Mouse (Mus musculus) heart, embryonic 12.5 days (tissue): ENCODE measurements around the gene Vdr. TPM values are rescaled to one million over a fixed set of nuclear protein-coding genes. Genes with fewer than 3 reads are reported as not detected.
A peak's percentile ranks its signal among the peaks of the same experiment; 100 is the strongest.

Experiments
- ATAC-seq: fragments of 200-750 bp; cut with Nextera tagmentation; 2 replicates; pipeline ENCODE4 v1.8.0; 2017; ENCODE audit warnings: moderate TSS enrichment, moderate library complexity; ENCODE audit not compliant: insufficient number of reproducible peaks, low FRiP score
- H3K27ac ChIP-seq: fragments of 300-500 bp; sonication (generic); 2 replicates; pipeline ENCODE4 v1.5.1; 2016; ENCODE audit warnings: mild to moderate bottlenecking, moderate library complexity; ENCODE audit not compliant: poor library complexity, severe bottlenecking
- H3K27me3 ChIP-seq: fragments of 300-500 bp; sonication (generic); replicated peaks from 2 replicates; pipeline ENCODE4 v1.6.1; 2016; ENCODE audit warnings: mild to moderate bottlenecking, moderate library complexity
- H3K36me3 ChIP-seq: fragments of 300-500 bp; sonication (generic); 2 replicates; pipeline ENCODE4 v1.6.1; 2016; ENCODE audit warnings: mild to moderate bottlenecking, moderate library complexity
- H3K4me1 ChIP-seq: fragments of 300-500 bp; sonication (generic); replicated peaks from 2 replicates; pipeline ENCODE4 v1.6.1; 2016; ENCODE audit warnings: mild to moderate bottlenecking
- H3K4me2 ChIP-seq: fragments of 300-500 bp; sonication (generic); 2 replicates; pipeline ENCODE4 v1.6.1; 2016; ENCODE audit warnings: mild to moderate bottlenecking, moderate library complexity
- H3K4me3 ChIP-seq: fragments of 300-500 bp; sonication (generic); 2 replicates; pipeline ENCODE4 v1.5.1; 2016; ENCODE audit warnings: mild to moderate bottlenecking
- H3K9ac ChIP-seq: fragments of 300-500 bp; sonication (generic); 2 replicates; pipeline ENCODE4 v1.6.1; 2016; ENCODE audit warnings: mild to moderate bottlenecking, moderate library complexity
- H3K9me3 ChIP-seq: fragments of 300-500 bp; sonication (generic); replicated peaks from 2 replicates; pipeline ENCODE4 v1.6.1; 2016; ENCODE audit warnings: mild to moderate bottlenecking, moderate library complexity
- WGBS: fragments of 180-500 bp; shearing (Covaris S2); methylation state at CpG from one replicate; pipeline ENCODE4 v1.1.7; 2016; 5-methylcytosine and 5-hydroxymethylcytosine counted together
- polyA plus RNA-seq: library from polyadenylated mRNA; unstranded; fragments of >200 nt; fragmentation: Nextera tagmentation; extraction: Ambion mirVana; gene quantifications from 2 replicates; pipeline ENCODE4 v1.2.1, GENCODE M21; 2016

Vdr gene
- polyA plus RNA-seq, 1 experiment from 2014 or later, result 1.4 TPM

GRCm38 (mm10) chr15:97821321-97821982 lies 89.0 kb downstream of the Vdr start:
- H3K4me2 ChIP-seq, result peak overlapping the region; percentile 34
- H3K9me3 ChIP-seq, result no peaks in the 10 kb centered on the region; the same call in 1 of the 2 replicates
- H3K4me3 ChIP-seq, result no peak overlapping the region
- H3K4me1 ChIP-seq, result peaks cover 67% of the 10 kb centered on the region
- peak; percentile 40; the same call in 1 of the 2 replicates for ATAC-seq
- H3K9ac ChIP-seq, result no peak overlapping the region
- H3K36me3 ChIP-seq, result peaks cover 16% of the 10 kb centered on the region; the same call in 1 of the 2 replicates
- WGBS, result 21% methylated on average over 10 of the region's 10 CpGs
- no peaks in the 10 kb centered on the region for H3K27me3 ChIP-seq
- peak overlapping the region; percentile 82 for H3K27ac ChIP-seq

- Histone ChIP-seq H3K27ac (no peak overlapping the region), H3K9me3 (no peaks in the 10 kb centered on the region; the same call in 1 of the 2 replicates), H3K4me3 (no peak overlapping the region), H3K27me3 (no peaks in the 10 kb centered on the region), H3K4me2 (no peak overlapping the region), H3K36me3 (peaks cover 19% of the 10 kb centered on the region; the same call in 1 of the 2 replicates), H3K9ac (no peak overlapping the region), H3K4me1 (peaks cover 61% of the 10 kb centered on the region)
- ATAC-seq, result no peak
- 84% methylated on average over 9 of the region's 9 CpGs for WGBS
Measured at GRCm38 (mm10) chr15:97819937-97820336, 90.5 kb downstream of the Vdr start.

- H3K27ac ChIP-seq, result no peak overlapping the region
- ATAC-seq, result no peak
- H3K27me3 ChIP-seq, result no peaks in the 10 kb centered on the region
- WGBS, result 84% methylated on average over 17 of the region's 17 CpGs
- peaks cover 13% of the 10 kb centered on the region for H3K36me3 ChIP-seq
- no peak overlapping the region for H3K4me3 ChIP-seq
- H3K4me2 ChIP-seq, result no peak overlapping the region
- H3K9ac ChIP-seq, result no peak overlapping the region
- no peaks in the 10 kb centered on the region; the same call in 1 of the 2 replicates for H3K9me3 ChIP-seq
- peaks cover 57% of the 10 kb centered on the region for H3K4me1 ChIP-seq
Measured at GRCm38 (mm10) chr15:97816199-97816994, 94.0 kb downstream of the Vdr start.

- Histone ChIP-seq H3K9me3 (no peaks in the 10 kb centered on the region; the same call in 1 of the 2 replicates), H3K4me2 (no peak overlapping the region), H3K4me3 (no peak overlapping the region), H3K9ac (peak overlapping the region; percentile 15; the same call in 1 of the 2 replicates), H3K27ac (no peak overlapping the region), H3K4me1 (peaks cover 45% of the 10 kb centered on the region), H3K36me3 (peaks cover 22% of the 10 kb centered on the region), H3K27me3 (no peaks in the 10 kb centered on the region)
- ATAC-seq, result no peak
- 80% methylated on average over 4 of the region's 4 CpGs for WGBS
Measured at GRCm38 (mm10) chr15:97815254-97815653, 95.2 kb downstream of the Vdr start.

- Histone ChIP-seq H3K9me3 (no peaks in the 10 kb centered on the region; the same call in 1 of the 2 replicates), H3K27ac (0 out of 2 replicates have a peak overlapping the region, but pooled peaks have one; percentile 18), H3K9ac (peak overlapping the region; percentile 15; the same call in 1 of the 2 replicates), H3K4me3 (no peak overlapping the region), H3K4me1 (peaks cover 40% of the 10 kb centered on the region), H3K4me2 (no peak overlapping the region), H3K36me3 (peaks cover 24% of the 10 kb centered on the region), H3K27me3 (no peaks in the 10 kb centered on the region)
- 45% methylated on average over 5 of the region's 5 CpGs for WGBS
- ATAC-seq, result no peak
Measured at GRCm38 (mm10) chr15:97814703-97815102, 95.7 kb downstream of the Vdr start.

GRCm38 (mm10) chr15:97813452-97814204 lies 96.8 kb downstream of the Vdr start:
- peaks cover 40% of the 10 kb centered on the region for H3K4me1 ChIP-seq
- peaks cover 35% of the 10 kb centered on the region for H3K36me3 ChIP-seq
- H3K9me3 ChIP-seq, result no peaks in the 10 kb centered on the region; the same call in 1 of the 2 replicates
- ATAC-seq, result 0 out of 2 replicates have a peak, but pooled peaks have one; percentile 16
- 52% methylated on average over 21 of the region's 21 CpGs for WGBS
- no peak overlapping the region for H3K4me3 ChIP-seq
- no peaks in the 10 kb centered on the region for H3K27me3 ChIP-seq
- H3K27ac ChIP-seq, result no peak overlapping the region
- no peak overlapping the region for H3K4me2 ChIP-seq
- no peak overlapping the region for H3K9ac ChIP-seq

GRCm38 (mm10) chr15:97812875-97813274 lies 97.6 kb downstream of the Vdr start:
- 73% methylated on average over 7 of the region's 7 CpGs for WGBS
- Histone ChIP-seq H3K9ac (0 out of 2 replicates have a peak overlapping the region, but pooled peaks have one; percentile 33), H3K27ac (no peak overlapping the region), H3K9me3 (no peaks in the 10 kb centered on the region; the same call in 1 of the 2 replicates), H3K27me3 (no peaks in the 10 kb centered on the region), H3K36me3 (peaks cover 42% of the 10 kb centered on the region), H3K4me3 (no peak overlapping the region), H3K4me1 (peaks cover 40% of the 10 kb centered on the region), H3K4me2 (no peak overlapping the region)
- no peak for ATAC-seq

- Histone ChIP-seq H3K36me3 (peaks cover 50% of the 10 kb centered on the region), H3K4me3 (no peak overlapping the region), H3K27ac (no peak overlapping the region), H3K4me2 (no peak overlapping the region), H3K9ac (peak overlapping the region; percentile 33; the same call in 1 of the 2 replicates), H3K27me3 (no peaks in the 10 kb centered on the region), H3K9me3 (no peaks in the 10 kb centered on the region; the same call in 1 of the 2 replicates), H3K4me1 (peaks cover 40% of the 10 kb centered on the region)
- ATAC-seq, result no peak
- WGBS, result 73% methylated on average over 6 of the region's 6 CpGs
Measured at GRCm38 (mm10) chr15:97812126-97812525, 98.3 kb downstream of the Vdr start.

- 87% methylated on average over 9 of the region's 9 CpGs for WGBS
- H3K27ac ChIP-seq, result no peak overlapping the region
- no peak overlapping the region for H3K4me3 ChIP-seq
- ATAC-seq, result no peak
- H3K9ac ChIP-seq, result no peak overlapping the region
- H3K4me1 ChIP-seq, result peaks cover 40% of the 10 kb centered on the region
- H3K4me2 ChIP-seq, result no peak overlapping the region
- peaks cover 54% of the 10 kb centered on the region for H3K36me3 ChIP-seq
- H3K27me3 ChIP-seq, result no peaks in the 10 kb centered on the region
- H3K9me3 ChIP-seq, result no peaks in the 10 kb centered on the region; the same call in 1 of the 2 replicates
Measured at GRCm38 (mm10) chr15:97811307-97811706, 99.1 kb downstream of the Vdr start.

GRCm38 (mm10) chr15:97810399-97810798 lies 100.0 kb downstream of the Vdr start:
- Histone ChIP-seq H3K9me3 (no peaks in the 10 kb centered on the region), H3K36me3 (peaks cover 55% of the 10 kb centered on the region), H3K4me2 (no peak overlapping the region), H3K27ac (no peak overlapping the region), H3K4me3 (no peak overlapping the region), H3K27me3 (no peaks in the 10 kb centered on the region), H3K4me1 (peaks cover 36% of the 10 kb centered on the region), H3K9ac (no peak overlapping the region)
- WGBS, result 82% methylated on average over 5 of the region's 5 CpGs
- ATAC-seq, result no peak
